Mouse (Mus musculus) cortical plate, adult 2 months (tissue): Measurements from ENCODE around the gene Fgf15.

Source experiments
- CTCF ChIP-seq: fragments of 200-500 bp; IDR thresholded peaks from 2 replicates; pipeline ENCODE4 v1.5.1; 2011; ENCODE audit warnings: mild to moderate bottlenecking, control low read depth, low read length; ENCODE audit not compliant: insufficient read depth; ENCODE audit errors: extremely low read depth
- POLR2A ChIP-seq: fragments of 200-500 bp; IDR thresholded peaks from 2 replicates; pipeline ENCODE4 v1.6.1; 2011; ENCODE audit warnings: mild to moderate bottlenecking, low read length, control low read depth; ENCODE audit not compliant: insufficient read depth; ENCODE audit errors: extremely low read depth

GRCm38 (mm10) chr7:144862126-144862525, 34.2 kb upstream of the Fgf15 start:
- TF ChIP-seq POLR2A: no peak
- TF ChIP-seq CTCF: no peak
